ENCODE assay signal across 30 mouse cellular contexts in genomic region chr7:109731626-109732025, GRCm38 (mm10). TPM values are rescaled to one million over a fixed set of nuclear protein-coding genes. Genes with fewer than 3 reads are reported as not detected.
"Had no signal": no experiment of that assay in that cellular context is flagged by ENCODE, and none has a peak within 500 bp of the region (broad histone marks: within the 10 kb centered on the region; RNA-seq: fewer than 3 reads in every experiment).

Ascl3 (minus strand) TSS chr7:109731726.

- H3K4me2 ChIP-seq: limb, embryonic 13.5 days; liver, embryonic 12.5 days; liver, embryonic 15.5 days; lung, embryonic 15.5 days; midbrain, embryonic 11.5 days; neural tube, embryonic 12.5 days; neural tube, embryonic 15.5 days had no signal

- H3K4me3 ChIP-seq: layer of hippocampus, adult 2 months; limb, embryonic 10.5 days; limb, embryonic 13.5 days; liver, embryonic 12.5 days; liver, embryonic 15.5 days; lung, embryonic 15.5 days; megakaryocyte, embryonic 14.5 days; neural tube, embryonic 12.5 days; neural tube, embryonic 15.5 days had no signal

- H3K9ac ChIP-seq: limb, embryonic 13.5 days; liver, embryonic 12.5 days; liver, embryonic 15.5 days; lung, embryonic 15.5 days; neural tube, embryonic 12.5 days; neural tube, embryonic 15.5 days had no signal

- H3K36me3 ChIP-seq: limb, embryonic 10.5 days; lung, embryonic 15.5 days had no signal

- DNase-seq: kidney, adult 18-20 months; kidney, postnatal 10 days; layer of hippocampus, adult 9-11 months; liver; lung, adult 18-20 months; lung, postnatal 10 days; lung, postnatal 36 days; midbrain, embryonic 14.5 days; right cerebral cortex, adult 18-20 months; right cerebral cortex, postnatal 14 days; right cerebral cortex, postnatal 4 days; thymus, adult 2 months; thymus, postnatal 14 days; thymus, postnatal 4 days had no signal

- ATAC-seq: liver, embryonic 12.5 days had no signal

- H3K27me3 ChIP-seq: limb, embryonic 13.5 days; liver, embryonic 12.5 days; liver, embryonic 15.5 days; lung, embryonic 15.5 days; neural tube, embryonic 12.5 days; neural tube, embryonic 15.5 days had no signal

- H3K27ac ChIP-seq: layer of hippocampus, adult 2 months; limb, embryonic 10.5 days; limb, embryonic 13.5 days; liver, embryonic 12.5 days; liver, embryonic 15.5 days; neural tube, embryonic 12.5 days; neural tube, embryonic 15.5 days had no signal

- H3K4me1 ChIP-seq: limb, embryonic 13.5 days; liver, embryonic 12.5 days; liver, embryonic 15.5 days; megakaryocyte, embryonic 14.5 days; neural tube, embryonic 12.5 days had no signal

- H3K9me3 ChIP-seq: limb, embryonic 10.5 days; limb, embryonic 13.5 days; liver, embryonic 12.5 days; liver, embryonic 15.5 days; lung, embryonic 15.5 days; megakaryocyte, embryonic 14.5 days; neural tube, embryonic 12.5 days; neural tube, embryonic 15.5 days had no signal

RNA-seq across cellular contexts. Expression of gene Ascl3, which starts in this region (rescaled TPM):
- total RNA-seq: layer of hippocampus, adult 2 months; layer of hippocampus, postnatal 25 days; left cerebral cortex, adult 18-20 months; left cerebral cortex, postnatal 25 days; midbrain, postnatal 0 days had no signal
- polyA plus RNA-seq: kidney, embryonic 14.5 days; limb, embryonic 13.5 days; liver, embryonic 12.5 days; liver, embryonic 15.5 days; midbrain, embryonic 14.5 days; neural tube, embryonic 12.5 days; stomach, embryonic 14.5 days had no signal
